Mouse (Mus musculus): Measurements from ENCODE around the gene Ncoa5. TPM values are rescaled to one million over a fixed set of nuclear protein-coding genes. Genes with fewer than 3 reads are reported as not detected.

Gene Ncoa5
- 24.8 and 26.6 TPM in 2 replicates for polyA plus RNA-seq (2012; rRNA removed)

GRCm38 (mm10) chr2:165034131-165035057, at the start of gene Ncoa5:
Gene Ncoa5 (minus strand): TSS chr2:165034867.

GRCm38 (mm10) chr2:165054888-165055852, 20.5 kb upstream of the Ncoa5 start, which contains the start of gene Cd40:
Gene Cd40 (plus strand): TSS chr2:165055627.

GRCm38 (mm10) chr2:164960716-164961441, 73.8 kb downstream of the Ncoa5 start, which contains the start of gene Slc12a5:
Gene Slc12a5 (plus strand): TSS chr2:164960802.

Other genes starting within 250 kb of the Ncoa5 start
- 34.1 and 41.6 TPM in 2 replicates for gene Snx21, start 249.0 kb downstream of the Ncoa5 start, polyA plus RNA-seq (2012; rRNA removed)
- gene Acot8, start 230.0 kb downstream of the Ncoa5 start, polyA plus RNA-seq (2012; rRNA removed): 134 and 139 TPM in 2 replicates
- gene Zswim3, start 229.8 kb downstream of the Ncoa5 start, polyA plus RNA-seq (2012; rRNA removed): 3.4 and 3.5 TPM in 2 replicates
- gene Zswim1, start 212.2 kb downstream of the Ncoa5 start, polyA plus RNA-seq (2012; rRNA removed): 10.5 and 11.5 TPM in 2 replicates
- not detected in 2 replicates for gene Spata25, start 206.3 kb downstream of the Ncoa5 start, polyA plus RNA-seq (2012; rRNA removed)
- gene Ctsa, start 202.0 kb downstream of the Ncoa5 start, polyA plus RNA-seq (2012; rRNA removed): 320 and 357 TPM in 2 replicates
- gene Neurl2, start 201.4 kb downstream of the Ncoa5 start, polyA plus RNA-seq (2012; rRNA removed): 5.2 and 7.2 TPM in 2 replicates
- gene Pltp, start 177.2 kb downstream of the Ncoa5 start, polyA plus RNA-seq (2012; rRNA removed): 82.0 and 82.9 TPM in 2 replicates
- gene Pcif1, start 155.6 kb downstream of the Ncoa5 start, polyA plus RNA-seq (2012; rRNA removed): 29.5 and 36.3 TPM in 2 replicates
- 34.2 and 35.7 TPM in 2 replicates for gene Zfp335, start 123.1 kb downstream of the Ncoa5 start, polyA plus RNA-seq (2012; rRNA removed)
- 4.4 and 4.7 TPM in 2 replicates for gene Mmp9, start 94.1 kb downstream of the Ncoa5 start, polyA plus RNA-seq (2012; rRNA removed)
- 0.90 and 1.1 TPM in 2 replicates for gene Slc12a5, start 74.1 kb downstream of the Ncoa5 start, polyA plus RNA-seq (2012; rRNA removed)
- gene Cd40, start 20.8 kb upstream of the Ncoa5 start, polyA plus RNA-seq (2012; rRNA removed): 3.4 and 5.9 TPM in 2 replicates
- not detected in 2 replicates for gene 1700025C18Rik, start 55.9 kb upstream of the Ncoa5 start, polyA plus RNA-seq (2012; rRNA removed)
- 0.28 and 0.29 TPM in 2 replicates for gene Cdh22, start 200.0 kb upstream of the Ncoa5 start, polyA plus RNA-seq (2012; rRNA removed)